Mouse (Mus musculus) olfactory bulb, adult 2 months (tissue): ENCODE results near the gene Cdyl.

ENCODE experiments used
- CTCF ChIP-seq: fragments of 200-500 bp; IDR thresholded peaks from 2 replicates; pipeline ENCODE4 v1.5.1; 2012; ENCODE audit warnings: low read depth, mild to moderate bottlenecking, low read length, moderate library complexity; ENCODE audit not compliant: insufficient read depth
- POLR2A ChIP-seq: fragments of 200-500 bp; IDR thresholded peaks from 2 replicates; pipeline ENCODE4 v1.6.1; 2012; ENCODE audit warnings: mild to moderate bottlenecking, low read depth, low read length, moderate library complexity; ENCODE audit not compliant: insufficient read depth

DNA sequence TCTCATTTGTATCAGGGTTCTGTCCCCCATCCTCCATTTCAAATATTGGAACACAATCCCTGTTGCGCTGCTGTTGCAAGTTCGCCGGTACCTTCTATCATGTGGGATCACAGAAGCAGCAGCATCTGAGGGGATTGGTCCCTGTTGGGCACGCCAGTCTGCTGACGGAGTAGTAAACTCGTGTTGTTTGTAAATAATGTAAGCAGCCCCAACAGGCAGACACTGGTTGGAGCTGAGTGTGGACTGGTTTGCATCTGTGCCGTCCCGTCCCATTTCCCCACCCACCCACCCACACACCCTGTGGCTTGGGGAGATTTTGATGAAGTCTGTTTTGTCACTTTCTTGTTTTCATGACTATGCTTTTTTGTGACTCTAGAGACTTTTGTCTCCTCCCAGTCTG lies 148.3 kb downstream of the Cdyl start:
- TF ChIP-seq POLR2A (no peak), CTCF (no peak)
